Comparison of ENCODE assay signal across 11 mouse cellular contexts in the genomic region with DNA sequence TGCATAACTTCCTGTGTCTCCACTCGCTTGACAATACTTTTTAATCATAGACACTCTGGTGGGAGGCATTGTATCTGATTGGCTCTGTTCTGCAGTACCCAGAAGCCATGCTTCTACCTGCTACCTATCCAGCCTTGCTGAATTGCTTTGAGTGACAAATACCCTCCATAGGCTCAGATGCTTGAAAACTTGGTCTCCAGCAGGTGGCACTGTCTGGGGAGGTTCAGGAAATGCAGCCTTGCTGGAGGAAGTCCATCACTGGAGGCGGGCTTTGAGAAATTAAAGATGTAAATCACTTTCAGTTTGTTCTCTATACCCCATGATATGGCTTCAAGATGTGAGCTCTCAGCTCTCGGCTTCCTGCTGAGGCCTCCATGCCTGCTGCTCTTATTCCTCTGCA. TPM values are rescaled to one million over a fixed set of nuclear protein-coding genes. Genes with fewer than 3 reads are reported as not detected.
DNase-seq lines count a peak whose midpoint lies in the region; ATAC-seq lines count a peak whose summit lies in the region.
"Had no signal": no experiment of that assay in that cellular context is flagged by ENCODE, and none has a peak within 500 bp of the region (broad histone marks: within the 10 kb centered on the region; RNA-seq: fewer than 3 reads in every experiment).

No protein-coding gene starts in this region.

- intact Hi-C loops in left cerebral cortex, postnatal 4 days (cut with DNase I): loop anchor here (5.0 to 10.0 kb wide), 3 partner anchors 322 to 885 kb away; a partner anchor contains a TSS

- no peak overlapping the region for H3K9ac ChIP-seq in forebrain, embryonic 14.5 days (ENCODE audit: low read length)
- no peak overlapping the region for H3K9ac ChIP-seq in forebrain, embryonic 13.5 days
- H3K9ac ChIP-seq: embryonic facial prominence, embryonic 12.5 days; hindbrain, embryonic 12.5 days; lung, embryonic 15.5 days had no signal

- no peaks in the 10 kb centered on the region for H3K9me3 ChIP-seq in forebrain, embryonic 14.5 days (replicated peaks; ENCODE audit: control insufficient read depth, low read length)
- H3K9me3 ChIP-seq in forebrain, embryonic 13.5 days (replicated peaks): 0 out of 2 replicates have a peak, but pooled peaks cover under 1% of the 10 kb centered on the region
- H3K9me3 ChIP-seq: embryonic facial prominence, embryonic 12.5 days; hindbrain, embryonic 12.5 days; lung, embryonic 15.5 days had no signal

- 95% methylated on average over 3 of the region's 3 CpGs for WGBS in forebrain, embryonic 14.5 days
- 90% methylated on average over 3 of the region's 3 CpGs for WGBS in forebrain, embryonic 13.5 days

- H3K4me2 ChIP-seq in forebrain, embryonic 14.5 days (ENCODE audit: low read length): no peak overlapping the region
- no peak overlapping the region for H3K4me2 ChIP-seq in forebrain, embryonic 13.5 days
- H3K4me2 ChIP-seq: embryonic facial prominence, embryonic 12.5 days; hindbrain, embryonic 12.5 days; lung, embryonic 15.5 days had no signal

- no peaks in the 10 kb centered on the region for H3K36me3 ChIP-seq in forebrain, embryonic 14.5 days (ENCODE audit: control insufficient read depth, insufficient read depth, low read length)
- no peaks in the 10 kb centered on the region for H3K36me3 ChIP-seq in forebrain, embryonic 13.5 days (ENCODE audit: poor library complexity, severe bottlenecking)
- H3K36me3 ChIP-seq: embryonic facial prominence, embryonic 12.5 days; hindbrain, embryonic 12.5 days; lung, embryonic 15.5 days had no signal

- H3K4me1 ChIP-seq in forebrain, embryonic 14.5 days (ENCODE audit: control insufficient read depth, insufficient read depth, low read length): no peaks in the 10 kb centered on the region
- H3K4me1 ChIP-seq in forebrain, embryonic 13.5 days: peaks cover 4% of the 10 kb centered on the region; the same call in 1 of the 2 replicates
- H3K4me1 ChIP-seq: embryonic facial prominence, embryonic 12.5 days; lung, embryonic 15.5 days had no signal

- H3K4me3 ChIP-seq in forebrain, embryonic 14.5 days (ENCODE audit: low read depth, low read length): no peak overlapping the region
- H3K4me3 ChIP-seq in forebrain, embryonic 13.5 days: no peak overlapping the region
- H3K4me3 ChIP-seq: embryonic facial prominence, embryonic 12.5 days; hindbrain, embryonic 12.5 days; lung, embryonic 15.5 days had no signal

- H3K27me3 ChIP-seq in forebrain, embryonic 14.5 days (replicated peaks; ENCODE audit: control insufficient read depth, insufficient read depth, low read length): no peaks in the 10 kb centered on the region
- H3K27me3 ChIP-seq in forebrain, embryonic 13.5 days: no peaks in the 10 kb centered on the region
- H3K27me3 ChIP-seq: embryonic facial prominence, embryonic 12.5 days; hindbrain, embryonic 12.5 days; lung, embryonic 15.5 days had no signal

- ATAC-seq in forebrain, embryonic 14.5 days: no peak
- no peak for ATAC-seq in forebrain, embryonic 13.5 days

- peak; percentile 28 for DNase-seq in forebrain, embryonic 14.5 days (ENCODE audit: low spot score)
- peak; percentile 28 for DNase-seq in left cerebral cortex, postnatal 4 days
- no peak for DNase-seq in left cerebral cortex, adult 18-20 months (ENCODE audit: low spot score in 2 of 2)
- peak; percentile 8 for DNase-seq in CD4-positive helper T cell, adult 2 months (ENCODE audit: low read depth, low spot score)
- DNase-seq in induced T-regulatory cell, adult 2 months (ENCODE audit: low read depth): peak; percentile 59
- no peak for DNase-seq in adrenal gland, postnatal 25 days
- no peak for DNase-seq in layer of hippocampus, postnatal 36 days

- H3K27ac ChIP-seq in forebrain, embryonic 14.5 days (ENCODE audit: low read depth, low read length): no peak overlapping the region
- H3K27ac ChIP-seq in forebrain, embryonic 13.5 days: no peak overlapping the region
- H3K27ac ChIP-seq: embryonic facial prominence, embryonic 12.5 days; hindbrain, embryonic 12.5 days; lung, embryonic 15.5 days had no signal

RNA-seq across cellular contexts. Expression of a gene that starts 48.1 kb away (rescaled TPM):
- 16.3 and 17.4 TPM in 2 replicates for polyA plus RNA-seq in forebrain, embryonic 14.5 days (2014; fragmentation: Nextera tagmentation; extraction: Ambion mirVana)
- polyA plus RNA-seq in forebrain, embryonic 13.5 days (2015; fragmentation: Nextera tagmentation; extraction: Ambion mirVana): 25.3 and 28.7 TPM in 2 replicates
- 10 to 100 TPM; 82.8 to 83.3 TPM for total RNA-seq in left cerebral cortex, postnatal 4 days (2021)
- 10 to 100 TPM; 37.8 to 40.1 TPM for total RNA-seq in left cerebral cortex, adult 18-20 months (2021)
- total RNA-seq in adrenal gland, postnatal 25 days (2021): 11.0 and 12.0 TPM in 2 replicates
- total RNA-seq in layer of hippocampus, postnatal 36 days (2021): 10 to 100 TPM; 26.1 to 29.0 TPM

Comparison
In these comparisons a context has a peak if more than half of its experiments do, and no peak if none do; other contexts are left out.
1. DNase-seq: peak in forebrain, embryonic 14.5 days (single experiment), left cerebral cortex, postnatal 4 days (single experiment), CD4-positive helper T cell, adult 2 months (single experiment) and induced T-regulatory cell, adult 2 months (single experiment); none in left cerebral cortex, adult 18-20 months (0 of 2), adrenal gland, postnatal 25 days (single experiment) and layer of hippocampus, postnatal 36 days (0 of 2).